Mouse (Mus musculus) limb, embryonic 11.5 days (tissue): Measurements from ENCODE around the gene March7. TPM values are rescaled to one million over a fixed set of nuclear protein-coding genes. Genes with fewer than 3 reads are reported as not detected.

ENCODE experiments used
- ATAC-seq: fragments of 200-750 bp; cut with Nextera tagmentation; 2 replicates; pipeline ENCODE4 v1.8.0; 2017; ENCODE audit warnings: low read depth; ENCODE audit not compliant: insufficient number of reproducible peaks, low FRiP score, low TSS enrichment
- DNase-seq: peaks from one replicate; pipeline ENCODE4 v3.0.0-alpha.2; 2015; ENCODE audit warnings: low spot score
- H3K27ac ChIP-seq: fragments of 300-500 bp; sonication (generic); replicated peaks from 2 replicates; pipeline ENCODE4 v1.5.1; 2014; ENCODE audit warnings: low read depth, mild to moderate bottlenecking, low read length
- H3K27me3 ChIP-seq: fragments of 300-500 bp; sonication (generic); 2 replicates; pipeline ENCODE4 v1.6.1; 2014; ENCODE audit warnings: mild to moderate bottlenecking, low read length, mixed read lengths; ENCODE audit not compliant: control insufficient read depth, insufficient read depth
- H3K36me3 ChIP-seq: fragments of 300-500 bp; sonication (generic); 2 replicates; pipeline ENCODE4 v1.6.1; 2014; ENCODE audit warnings: mild to moderate bottlenecking, low read length, moderate library complexity, mixed read lengths; ENCODE audit not compliant: control insufficient read depth, insufficient read depth
- H3K4me1 ChIP-seq: fragments of 300-500 bp; sonication (generic); 2 replicates; pipeline ENCODE4 v1.6.1; 2014; ENCODE audit warnings: low read length, mixed read lengths; ENCODE audit not compliant: control insufficient read depth, insufficient read depth
- H3K4me2 ChIP-seq: fragments of 300-500 bp; sonication (generic); 2 replicates; pipeline ENCODE4 v1.6.1; 2014; ENCODE audit warnings: low read depth, mild to moderate bottlenecking, moderate library complexity; ENCODE audit not compliant: severe bottlenecking
- H3K4me3 ChIP-seq: fragments of 300-500 bp; sonication (generic); 2 replicates; pipeline ENCODE4 v1.5.1; 2014; ENCODE audit warnings: low read depth, low read length
- H3K9ac ChIP-seq: fragments of 300-500 bp; sonication (generic); 2 replicates; pipeline ENCODE4 v1.6.1; 2014; ENCODE audit warnings: mild to moderate bottlenecking, low read length
- H3K9me3 ChIP-seq: fragments of 300-500 bp; sonication (generic); 2 replicates; pipeline ENCODE4 v1.6.1; 2016; ENCODE audit warnings: low read length; ENCODE audit not compliant: control insufficient read depth
- WGBS: fragments of 180-500 bp; shearing (Covaris S2); extraction: QIAGEN DNeasy Blood & Tissue Kit; methylation state at CpG from one replicate; pipeline ENCODE4 v1.1.7; 2014; 5-methylcytosine and 5-hydroxymethylcytosine counted together
- polyA plus RNA-seq: library from polyadenylated mRNA; unstranded; fragments of >200 nt; fragmentation: Nextera tagmentation; extraction: Ambion mirVana; gene quantifications from 2 replicates; pipeline ENCODE4 v1.2.1, GENCODE M21; 2014

The March7 gene
- polyA plus RNA-seq, 1 experiment from 2014 or later = 80.5 TPM

DNA sequence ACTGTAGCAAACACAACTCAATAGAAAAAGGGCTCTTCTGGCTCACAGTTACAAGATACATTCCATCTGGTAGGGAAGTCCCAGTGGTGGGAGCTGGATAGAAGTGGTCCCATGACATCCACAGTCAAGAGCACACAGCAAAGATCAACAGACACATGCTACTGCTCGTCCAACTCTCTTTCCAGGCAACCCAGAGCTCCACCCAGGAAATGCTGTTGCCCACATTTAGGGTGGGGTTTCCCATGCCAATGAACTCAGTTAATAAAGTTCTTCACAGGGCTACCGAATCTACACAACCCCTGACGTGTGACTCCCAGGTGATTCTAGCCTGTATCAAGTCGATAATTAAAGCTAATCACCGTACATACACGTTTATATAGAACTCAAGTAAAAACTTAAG is 5.5 kb upstream of the March7 start:
- Histone ChIP-seq H3K4me1 (no peaks in the 10 kb centered on the region), H3K36me3 (no peaks in the 10 kb centered on the region), H3K4me3 (no peak overlapping the region), H3K27ac (no peak overlapping the region), H3K9ac (no peak overlapping the region), H3K9me3 (no peaks in the 10 kb centered on the region), H3K27me3 (no peaks in the 10 kb centered on the region), H3K4me2 (no peak overlapping the region)
- ATAC-seq (no peak), DNase-seq (no peak)
- 83% methylated on average over 6 of the region's 6 CpGs for WGBS

- no peak overlapping the region for H3K27ac ChIP-seq
- no peaks in the 10 kb centered on the region for H3K27me3 ChIP-seq
- no peak overlapping the region for H3K9ac ChIP-seq
- H3K4me1 ChIP-seq = peaks cover under 1% of the 10 kb centered on the region
- H3K4me2 ChIP-seq = no peak overlapping the region
- 74% methylated on average over 6 of the region's 6 CpGs for WGBS
- H3K4me3 ChIP-seq = no peak overlapping the region
- DNase-seq = no peak
- no peaks in the 10 kb centered on the region for H3K36me3 ChIP-seq
- ATAC-seq = no peak
- no peaks in the 10 kb centered on the region for H3K9me3 ChIP-seq
Measured at GRCm38 (mm10) chr2:60205795-60206194, 3.9 kb upstream of the March7 start.

- under 1% methylated on average over 23 of the region's 35 CpGs for WGBS
- ATAC-seq (no peak), DNase-seq (peak; percentile 69)
- Histone ChIP-seq H3K27ac (peak overlapping the region; percentile 76), H3K9me3 (no peaks in the 10 kb centered on the region), H3K4me1 (peaks cover 10% of the 10 kb centered on the region), H3K36me3 (no peaks in the 10 kb centered on the region), H3K4me3 (peak overlapping the region; percentile 86), H3K27me3 (no peaks in the 10 kb centered on the region), H3K9ac (peak overlapping the region; percentile 97), H3K4me2 (peak overlapping the region; percentile 46)
Measured at GRCm38 (mm10) chr2:60209122-60209611, 520 bp upstream of the March7 start.

DNA sequence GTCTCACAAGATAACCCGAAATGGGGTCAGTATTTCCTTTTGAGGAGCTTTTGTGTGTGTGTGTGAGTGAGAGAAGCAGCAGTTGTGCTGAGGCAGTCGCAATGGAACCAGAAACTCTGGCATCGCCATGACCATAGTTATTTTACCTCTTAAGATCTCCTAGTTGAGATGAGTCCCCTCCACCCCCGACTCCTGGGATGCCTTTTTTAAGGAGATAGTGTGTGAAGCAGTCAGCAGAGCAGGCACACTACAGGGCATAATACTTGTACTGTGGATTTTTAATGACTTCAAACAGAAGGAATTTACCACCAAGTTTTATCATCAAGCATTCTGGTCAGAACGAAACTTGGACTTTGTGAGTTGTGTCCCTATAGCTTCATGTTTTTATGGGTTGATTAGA is 1.1 kb downstream of the March7 start:
- H3K4me1 ChIP-seq = peaks cover 10% of the 10 kb centered on the region
- WGBS = 31% methylated on average over 5 of the region's 5 CpGs
- ATAC-seq (0 out of 2 replicates have a peak, but pooled peaks have one; percentile 4), DNase-seq (no peak)
- no peaks in the 10 kb centered on the region for H3K27me3 ChIP-seq
- no peaks in the 10 kb centered on the region for H3K36me3 ChIP-seq
- H3K27ac ChIP-seq = no peak overlapping the region
- peak overlapping the region; percentile 86 for H3K4me3 ChIP-seq
- no peaks in the 10 kb centered on the region for H3K9me3 ChIP-seq
- H3K4me2 ChIP-seq = peak overlapping the region; percentile 63
- H3K9ac ChIP-seq = peak overlapping the region; percentile 31; the same call in 1 of the 2 replicates

- H3K27ac ChIP-seq = no peak overlapping the region
- H3K9ac ChIP-seq = no peak overlapping the region
- H3K9me3 ChIP-seq = no peaks in the 10 kb centered on the region
- H3K4me2 ChIP-seq = no peak overlapping the region
- peaks cover 10% of the 10 kb centered on the region for H3K4me1 ChIP-seq
- DNase-seq (no peak), ATAC-seq (no peak)
- no peak overlapping the region for H3K4me3 ChIP-seq
- H3K27me3 ChIP-seq = no peaks in the 10 kb centered on the region
- H3K36me3 ChIP-seq = no peaks in the 10 kb centered on the region
Measured at GRCm38 (mm10) chr2:60212488-60212887, 2.8 kb downstream of the March7 start.

- 92% methylated on average over 2 of the region's 2 CpGs for WGBS
- Histone ChIP-seq H3K27me3 (no peaks in the 10 kb centered on the region), H3K27ac (no peak overlapping the region), H3K36me3 (no peaks in the 10 kb centered on the region), H3K4me2 (no peak overlapping the region), H3K9ac (no peak overlapping the region), H3K4me3 (no peak overlapping the region), H3K9me3 (no peaks in the 10 kb centered on the region), H3K4me1 (peaks cover 10% of the 10 kb centered on the region)
- DNase-seq = no peak
- no peak for ATAC-seq
Measured at GRCm38 (mm10) chr2:60214683-60215082, 5.0 kb downstream of the March7 start.

DNA sequence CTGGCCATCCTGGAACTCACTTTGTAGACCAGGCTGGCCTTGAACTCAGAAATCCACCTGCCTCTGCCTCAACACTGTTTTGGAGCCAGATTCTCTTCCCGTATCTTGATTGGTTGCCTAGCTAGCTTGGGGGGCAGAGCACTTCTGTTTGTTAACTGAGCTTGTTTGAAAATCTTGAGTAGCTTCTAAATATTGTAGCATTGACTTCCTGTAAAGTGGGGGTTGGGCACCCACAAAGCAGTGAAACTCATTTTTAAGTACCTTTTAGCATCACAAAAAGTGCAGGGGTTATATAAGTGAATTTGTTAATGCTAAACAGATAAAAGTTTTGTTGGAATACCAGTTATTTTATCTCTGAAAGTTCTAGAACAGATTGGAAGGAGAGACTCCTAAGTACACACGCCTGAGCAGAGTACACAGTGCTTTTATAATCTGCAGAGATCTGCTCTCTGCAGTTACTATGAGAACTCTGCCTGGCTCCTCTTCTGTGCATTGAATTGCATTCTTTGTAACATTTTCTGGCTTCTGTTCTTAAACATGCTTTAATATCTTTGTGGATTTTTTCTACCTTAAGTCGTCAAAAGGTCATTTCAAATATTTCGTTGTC is 7.0 kb downstream of the March7 start:
- Histone ChIP-seq H3K9ac (no peak overlapping the region), H3K4me1 (peaks cover 2% of the 10 kb centered on the region; the same call in 1 of the 2 replicates), H3K36me3 (no peaks in the 10 kb centered on the region), H3K4me2 (no peak overlapping the region), H3K27me3 (no peaks in the 10 kb centered on the region), H3K27ac (no peak overlapping the region), H3K9me3 (no peaks in the 10 kb centered on the region), H3K4me3 (no peak overlapping the region)
- no peak for DNase-seq
- 90% methylated on average over 4 of the region's 4 CpGs for WGBS
- no peak for ATAC-seq

DNA sequence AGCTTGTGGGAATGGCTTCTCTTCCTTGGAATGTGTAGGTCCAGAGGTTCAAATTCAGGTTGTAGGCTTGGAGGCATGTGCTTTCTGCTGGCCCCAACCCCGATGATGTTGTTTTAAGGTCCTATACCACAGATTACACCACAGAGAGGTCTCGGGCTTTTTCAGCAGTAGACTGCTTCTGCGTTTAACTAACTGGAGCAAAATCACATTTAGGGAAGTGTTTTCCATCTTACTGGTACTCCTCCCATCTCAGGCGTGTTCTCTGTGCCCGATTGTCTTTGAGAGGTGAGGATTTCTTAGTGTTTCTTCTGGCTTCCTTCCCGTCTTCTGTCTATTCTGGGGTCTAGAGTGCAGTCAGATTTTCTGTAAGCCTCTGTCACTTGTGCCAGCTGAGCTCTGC is 7.9 kb downstream of the March7 start:
- Histone ChIP-seq H3K9me3 (no peaks in the 10 kb centered on the region), H3K36me3 (no peaks in the 10 kb centered on the region), H3K27me3 (no peaks in the 10 kb centered on the region), H3K27ac (no peak overlapping the region), H3K4me3 (no peak overlapping the region), H3K9ac (no peak overlapping the region), H3K4me2 (no peak overlapping the region), H3K4me1 (no peaks in the 10 kb centered on the region)
- ATAC-seq (no peak), DNase-seq (no peak)
- 92% methylated on average over 6 of the region's 6 CpGs for WGBS

DNA sequence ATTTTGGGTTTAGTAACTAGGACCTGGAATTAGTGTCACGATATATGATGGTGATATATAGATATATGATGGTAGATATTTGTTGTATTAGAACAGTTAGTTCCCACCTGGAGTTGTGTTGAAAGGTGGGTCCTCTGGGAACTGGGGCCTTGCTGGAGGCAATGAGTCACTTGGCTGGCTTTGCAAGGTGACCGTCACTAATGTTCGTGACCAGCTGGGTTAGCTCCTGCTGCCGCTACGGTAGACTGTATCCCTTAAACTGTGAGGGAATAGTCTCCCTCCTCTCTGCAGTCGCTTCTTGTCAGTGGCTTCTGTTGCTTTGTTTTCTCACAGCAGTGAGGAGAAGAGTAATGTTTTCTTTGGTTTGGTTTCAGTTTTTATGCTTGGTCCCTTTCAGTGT is 11.5 kb downstream of the March7 start:
- Histone ChIP-seq H3K27ac (no peak overlapping the region), H3K36me3 (no peaks in the 10 kb centered on the region), H3K4me3 (no peak overlapping the region), H3K9ac (no peak overlapping the region), H3K4me1 (no peaks in the 10 kb centered on the region), H3K27me3 (no peaks in the 10 kb centered on the region), H3K4me2 (no peak overlapping the region), H3K9me3 (no peaks in the 10 kb centered on the region)
- ATAC-seq = no peak
- no peak for DNase-seq
- 74% methylated on average over 6 of the region's 6 CpGs for WGBS
